Mouse (Mus musculus): ENCODE results near the gene Flt3. TPM values are rescaled to one million over a fixed set of nuclear protein-coding genes. Genes with fewer than 3 reads are reported as not detected.

Gene Flt3
- total and polyA plus RNA-seq, 3 experiments = 0.76 to 3.3 (median 2.3) TPM

DNA sequence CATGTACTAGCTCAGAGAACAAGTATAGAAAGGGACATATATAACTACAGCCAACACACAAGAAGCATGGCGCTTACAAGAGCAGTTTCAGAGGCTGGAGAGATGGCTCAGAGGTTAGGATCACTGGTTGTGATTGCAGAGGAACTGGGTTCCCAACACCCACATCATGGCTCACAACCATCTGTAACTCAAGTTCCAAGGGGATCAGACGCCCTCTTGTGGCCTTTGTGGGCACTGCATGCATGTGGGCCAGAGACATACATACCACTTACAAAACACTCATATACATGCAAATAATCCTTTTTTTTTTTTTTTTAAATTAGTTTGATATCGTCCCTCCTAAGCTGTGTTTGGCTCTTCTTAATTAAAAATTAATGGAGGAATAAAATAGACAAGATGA lies 42.8 kb downstream of the Flt3 start:
- no peaks in the 10 kb centered on the region for H3K36me3 ChIP-seq (replicated peaks in 1 of 2; ENCODE audit: control insufficient read depth in 1 of 2, insufficient read depth in 1 of 2, low read length in 1 of 2)
- peaks cover 5 to 36% of the 10 kb centered on the region in 2 experiments; a peak in 2 of 4 replicates for H3K4me1 ChIP-seq (ENCODE audit: control insufficient read depth in 1 of 2, insufficient read depth in 2 of 2)
- H3K27ac ChIP-seq (ENCODE audit: insufficient read depth, low read depth) = no peak overlapping the region
- DNase-seq (ENCODE audit: extremely low read depth) = no peak
- dilution Hi-C loops (cut with MboI; ENCODE audit: extremely low pct_ligation_motif_present, extremely low pct_unique_long_range_greater_than_20kb, low sequenced_read_pairs) = no loop called here
- TF ChIP-seq HCFC1 (IDR thresholded peaks at IDR 0.05; ENCODE audit: low read depth, low read length) = no peak
- peak; percentile 64 to 66; a peak in 3 of 4 replicates for TF ChIP-seq CTCF (conservative IDR thresholded peaks at IDR 0.05 in 1 of 2, IDR thresholded peaks at IDR 0.05 in 1 of 2; ENCODE audit: low read depth in 2 of 2, low read length in 2 of 2)
- peak; percentile 56 for TF ChIP-seq SMC3 (IDR thresholded peaks at IDR 0.05; ENCODE audit: low read depth, low read length)
- peak; percentile 50 for TF ChIP-seq RAD21 (IDR thresholded peaks at IDR 0.05; ENCODE audit: low read depth, low read length)
- no peak overlapping the region for H3K4me2 ChIP-seq (ENCODE audit: insufficient read depth, low read depth, poor library complexity, severe bottlenecking)
- in situ Hi-C loops (cut with MboI; ENCODE audit: low pct_ligation_motif_present, low pct_unique_long_range_greater_than_20kb, low sequenced_read_pairs) = no loop called here
- no peaks in the 10 kb centered on the region for H3K79me2 ChIP-seq (replicated peaks; ENCODE audit: control insufficient read depth, extremely low read depth, insufficient read depth, poor library complexity, severe bottlenecking)
- H3K9me3 ChIP-seq (replicated peaks; ENCODE audit: low read length) = peaks cover 6% of the 10 kb centered on the region
- H3K9ac ChIP-seq (ENCODE audit: insufficient read depth, low read depth) = no peak overlapping the region
- no peaks in the 10 kb centered on the region for H3K27me3 ChIP-seq (replicated peaks)
- no peak overlapping the region for H3K4me3 ChIP-seq (replicated peaks in 1 of 3; ENCODE audit: low read depth in 2 of 3, low read length in 2 of 3, poor library complexity in 1 of 3)

- Histone ChIP-seq H3K27ac (ENCODE audit: insufficient read depth, low read depth) (no peak overlapping the region), H3K4me2 (ENCODE audit: insufficient read depth, low read depth, poor library complexity, severe bottlenecking) (no peak overlapping the region), H3K36me3 (replicated peaks in 1 of 2; ENCODE audit: control insufficient read depth in 1 of 2, insufficient read depth in 1 of 2, low read length in 1 of 2) (no peaks in the 10 kb centered on the region), H3K9ac (ENCODE audit: insufficient read depth, low read depth) (no peak overlapping the region), H3K27me3 (replicated peaks) (no peaks in the 10 kb centered on the region), H3K9me3 (replicated peaks; ENCODE audit: low read length) (peaks cover 6% of the 10 kb centered on the region), H3K4me1 (ENCODE audit: control insufficient read depth in 1 of 2, insufficient read depth in 2 of 2) (peaks cover 11 to 44% of the 10 kb centered on the region in 2 experiments), H3K79me2 (replicated peaks; ENCODE audit: control insufficient read depth, extremely low read depth, insufficient read depth, poor library complexity, severe bottlenecking) (no peaks in the 10 kb centered on the region), H3K4me3 (replicated peaks in 1 of 3; ENCODE audit: low read depth in 2 of 3, low read length in 2 of 3, poor library complexity in 1 of 3) (no peak overlapping the region)
- TF ChIP-seq EP300 (IDR thresholded peaks at IDR 0.05; ENCODE audit: low read length) = no peak
- in situ Hi-C loops (cut with MboI; ENCODE audit: low pct_ligation_motif_present, low pct_unique_long_range_greater_than_20kb, low sequenced_read_pairs) (no loop called here), dilution Hi-C loops (cut with MboI; ENCODE audit: extremely low pct_ligation_motif_present, extremely low pct_unique_long_range_greater_than_20kb, low sequenced_read_pairs) (no loop called here)
- no peak for DNase-seq (ENCODE audit: extremely low read depth)
These were observed 43.8 kb downstream of the Flt3 start for GRCm38 (mm10) chr5:147356260-147357055.

- DNase-seq (ENCODE audit: extremely low read depth) = no peak
These were observed 44.5 kb downstream of the Flt3 start for GRCm38 (mm10) chr5:147355788-147356187.

More at GRCm38 (mm10) chr5:147355788-147356187, 44.5 kb downstream of the Flt3 start:
- dilution Hi-C loops (cut with MboI; ENCODE audit: extremely low pct_ligation_motif_present, extremely low pct_unique_long_range_greater_than_20kb, low sequenced_read_pairs) (no loop called here), in situ Hi-C loops (cut with MboI; ENCODE audit: low pct_ligation_motif_present, low pct_unique_long_range_greater_than_20kb, low sequenced_read_pairs) (no loop called here)
- Histone ChIP-seq H3K36me3 (replicated peaks in 1 of 2; ENCODE audit: control insufficient read depth in 1 of 2, insufficient read depth in 1 of 2, low read length in 1 of 2) (no peaks in the 10 kb centered on the region), H3K27me3 (replicated peaks) (no peaks in the 10 kb centered on the region), H3K4me3 (replicated peaks in 1 of 3; ENCODE audit: low read depth in 2 of 3, low read length in 2 of 3, poor library complexity in 1 of 3) (no peak overlapping the region), H3K27ac (ENCODE audit: insufficient read depth, low read depth) (no peak overlapping the region), H3K4me2 (ENCODE audit: insufficient read depth, low read depth, poor library complexity, severe bottlenecking) (no peak overlapping the region), H3K9me3 (replicated peaks; ENCODE audit: low read length) (peaks cover 5% of the 10 kb centered on the region), H3K4me1 (ENCODE audit: control insufficient read depth in 1 of 2, insufficient read depth in 2 of 2) (peaks cover 11 to 47% of the 10 kb centered on the region in 2 experiments), H3K79me2 (replicated peaks; ENCODE audit: control insufficient read depth, extremely low read depth, insufficient read depth, poor library complexity, severe bottlenecking) (no peaks in the 10 kb centered on the region), H3K9ac (ENCODE audit: insufficient read depth, low read depth) (no peak overlapping the region)
- TF ChIP-seq USF1 (IDR thresholded peaks at IDR 0.05; ENCODE audit: low read depth, low read length) (no peak), RCOR1 (conservative IDR thresholded peaks at IDR 0.05; ENCODE audit: low read depth, low read length) (no peak), MAFK (IDR thresholded peaks at IDR 0.05; ENCODE audit: insufficient replicate concordance, low read length) (no peak), RAD21 (IDR thresholded peaks at IDR 0.05; ENCODE audit: low read depth, low read length) (no peak), ZKSCAN1 (IDR thresholded peaks at IDR 0.05; ENCODE audit: borderline replicate concordance, low read depth, low read length) (no peak), GABPA (IDR thresholded peaks at IDR 0.05; ENCODE audit: insufficient replicate concordance, low read depth, low read length) (no peak), CTCF (conservative IDR thresholded peaks at IDR 0.05 in 1 of 2, IDR thresholded peaks at IDR 0.05 in 1 of 2; ENCODE audit: low read depth in 2 of 2, low read length in 2 of 2) (no peak), NRF1 (IDR thresholded peaks at IDR 0.05; ENCODE audit: low read depth, low read length) (no peak), MXI1 (IDR thresholded peaks at IDR 0.05; ENCODE audit: low read depth, low read length) (no peak), MAZ (IDR thresholded peaks at IDR 0.05; ENCODE audit: low read depth, low read length) (no peak), POLR2A (IDR thresholded peaks at IDR 0.05; ENCODE audit: low read depth, low read length) (no peak), ZNF384 (IDR thresholded peaks at IDR 0.05; ENCODE audit: low read depth, low read length) (no peak), IRF4 (IDR thresholded peaks at IDR 0.05; ENCODE audit: low read depth, low read length) (no peak), JUN (IDR thresholded peaks at IDR 0.05; ENCODE audit: insufficient read depth, low read depth, low read length) (no peak), ZC3H11A (IDR thresholded peaks at IDR 0.05; ENCODE audit: low read depth, low read length) (no peak), BHLHE40 (IDR thresholded peaks at IDR 0.05; ENCODE audit: low read depth, low read length) (no peak), MYC (IDR thresholded peaks at IDR 0.05; ENCODE audit: low read depth, low read length) (no peak), UBTF (IDR thresholded peaks at IDR 0.05; ENCODE audit: low read depth, low read length) (no peak)
